Mouse (Mus musculus) myocyte (in vitro differentiated cells): ENCODE data around the gene F13a1. TPM values are rescaled to one million over a fixed set of nuclear protein-coding genes. Genes with fewer than 3 reads are reported as not detected.

Experiments used
- H3K27me3 ChIP-seq: one replicate; pipeline ENCODE4 v1.6.1; 2011; ENCODE audit not compliant: control insufficient read depth, insufficient read depth, insufficient read length
- H3K36me3 ChIP-seq: one replicate; pipeline ENCODE4 v1.6.1; 2011; ENCODE audit not compliant: control insufficient read depth, insufficient read depth
- H3K4me2 ChIP-seq: one replicate; pipeline ENCODE4 v1.6.1; 2011; ENCODE audit warnings: low read depth, control low read depth
- H3K4me3 ChIP-seq: one replicate; pipeline ENCODE4 v1.5.1; 2011; ENCODE audit warnings: mild to moderate bottlenecking, control low read depth, moderate library complexity
- H3K79me2 ChIP-seq: one replicate; pipeline ENCODE4 v1.6.1; 2011; ENCODE audit not compliant: control insufficient read depth, insufficient read depth
- H3ac ChIP-seq: one replicate; pipeline ENCODE4 v1.6.1; 2011; ENCODE audit not compliant: control insufficient read depth, insufficient read length
- CEBPB ChIP-seq: IDR thresholded peaks from 2 replicates; pipeline ENCODE4 v1.6.1; 2011; ENCODE audit warnings: mild to moderate bottlenecking, moderate library complexity; ENCODE audit not compliant: poor library complexity, insufficient read depth, severe bottlenecking
- E2F4 ChIP-seq: IDR thresholded peaks from one replicate; pipeline ENCODE4 v1.6.1; 2011; ENCODE audit warnings: mild to moderate bottlenecking, control low read depth, moderate library complexity; ENCODE audit not compliant: insufficient read depth
- MAX ChIP-seq: IDR thresholded peaks from one replicate; pipeline ENCODE4 v1.6.1; 2011; ENCODE audit warnings: low read depth, mild to moderate bottlenecking, control low read depth
- MYOD1 ChIP-seq, 3 experiments: IDR thresholded peaks; one replicate each; pipeline ENCODE4 v1.6.1; 2011; ENCODE audit warnings: control low read depth in 2 of 3, low read depth in 2 of 3, mild to moderate bottlenecking in 2 of 3, moderate library complexity in 1 of 3; ENCODE audit not compliant: insufficient read length in 2 of 3, control insufficient read depth in 1 of 3
- MYOG ChIP-seq, 3 experiments: IDR thresholded peaks; one replicate each; pipeline ENCODE4 v1.6.1; 2011; ENCODE audit warnings: control low read depth in 2 of 3, low read depth in 2 of 3, mild to moderate bottlenecking in 2 of 3; ENCODE audit not compliant: insufficient read length in 2 of 3, control insufficient read depth in 1 of 3, insufficient read depth in 1 of 3
- POLR2A ChIP-seq: IDR thresholded peaks from one replicate; pipeline ENCODE4 v1.6.1; 2011; ENCODE audit warnings: low read depth, mild to moderate bottlenecking, control low read depth, moderate library complexity; ENCODE audit not compliant: insufficient read length
- POLR2AphosphoS2 ChIP-seq: IDR thresholded peaks from one replicate; pipeline ENCODE4 v1.6.1; 2011; ENCODE audit warnings: low read depth, control low read depth; ENCODE audit not compliant: insufficient read length
- REST ChIP-seq: IDR thresholded peaks from one replicate; pipeline ENCODE4 v1.6.1; 2011; ENCODE audit warnings: mild to moderate bottlenecking, control low read depth, moderate library complexity; ENCODE audit not compliant: insufficient read depth, insufficient read length
- SRF ChIP-seq: IDR thresholded peaks from one replicate; pipeline ENCODE4 v1.6.1; 2011; ENCODE audit warnings: low read depth; ENCODE audit not compliant: control insufficient read depth, insufficient read length
- TCF12 ChIP-seq: IDR thresholded peaks from one replicate; pipeline ENCODE4 v1.6.1; 2011; ENCODE audit warnings: mild to moderate bottlenecking, control low read depth; ENCODE audit not compliant: poor library complexity, insufficient read depth, severe bottlenecking
- TCF3 ChIP-seq: IDR thresholded peaks from one replicate; pipeline ENCODE4 v1.6.1; 2011; ENCODE audit warnings: low read depth, control low read depth; ENCODE audit not compliant: insufficient read length
- USF1 ChIP-seq: IDR thresholded peaks from one replicate; pipeline ENCODE4 v1.6.1; 2011; ENCODE audit warnings: low read depth, mild to moderate bottlenecking, control low read depth, moderate library complexity
- polyA plus RNA-seq: library from polyadenylated mRNA; unstranded; fragments of >200 nt; fragmentation: generic; extraction: Trizol; gene quantifications from one replicate; pipeline ENCODE4 v1.2.1, GENCODE M21; 2012; ENCODE audit warnings: missing spikeins

Gene F13a1
- polyA plus RNA-seq, 1 experiment: 0.22 TPM

GRCm38 (mm10) chr13:36932066-36932465 lies 118.0 kb downstream of the F13a1 start:
- no peaks in the 10 kb centered on the region for H3K79me2 ChIP-seq
- no peak overlapping the region for H3K4me3 ChIP-seq
- H3K36me3 ChIP-seq: no peaks in the 10 kb centered on the region
- no peak overlapping the region for H3ac ChIP-seq
- H3K27me3 ChIP-seq: no peaks in the 10 kb centered on the region
- no peak overlapping the region for H3K4me2 ChIP-seq
- TF ChIP-seq POLR2AphosphoS2 (no peak), TCF12 (no peak), MYOD1 (IDR thresholded peaks at IDR 0.05; ENCODE audit: control insufficient read depth in 1 of 3, insufficient read length in 2 of 3, low read depth in 2 of 3) (no peak), USF1 (no peak), CEBPB (no peak), REST (no peak), MAX (no peak), E2F4 (no peak)

GRCm38 (mm10) chr13:36919737-36920136 lies 130.3 kb downstream of the F13a1 start:
- H3K4me3 ChIP-seq: no peak overlapping the region
- H3ac ChIP-seq: no peak overlapping the region
- H3K27me3 ChIP-seq: no peaks in the 10 kb centered on the region
- no peak overlapping the region for H3K4me2 ChIP-seq
- H3K36me3 ChIP-seq: no peaks in the 10 kb centered on the region
- H3K79me2 ChIP-seq: no peaks in the 10 kb centered on the region
- TF ChIP-seq MAX (no peak), E2F4 (no peak), TCF12 (no peak), POLR2AphosphoS2 (no peak), USF1 (no peak), SRF (no peak)

- no peak overlapping the region for H3K4me3 ChIP-seq
- TF ChIP-seq SRF (no peak), POLR2AphosphoS2 (no peak), E2F4 (no peak), USF1 (no peak), MAX (no peak), TCF3 (no peak), REST (no peak), MYOD1 (IDR thresholded peaks at IDR 0.05; ENCODE audit: control insufficient read depth in 1 of 3, insufficient read length in 2 of 3, low read depth in 2 of 3) (no peak), POLR2A (no peak), CEBPB (no peak), TCF12 (no peak), MYOG (IDR thresholded peaks at IDR 0.05; ENCODE audit: control insufficient read depth in 1 of 3, insufficient read depth in 1 of 3, insufficient read length in 2 of 3, low read depth in 2 of 3) (no peak)
- no peak overlapping the region for H3ac ChIP-seq
- peaks cover 5% of the 10 kb centered on the region for H3K27me3 ChIP-seq
- H3K4me2 ChIP-seq: no peak overlapping the region
- no peaks in the 10 kb centered on the region for H3K79me2 ChIP-seq
- H3K36me3 ChIP-seq: no peaks in the 10 kb centered on the region
Observed at GRCm38 (mm10) chr13:36903885-36904284, 146.2 kb downstream of the F13a1 start.

- TF ChIP-seq MYOD1 (IDR thresholded peaks at IDR 0.05; ENCODE audit: control insufficient read depth in 1 of 3, insufficient read length in 2 of 3, low read depth in 2 of 3) (no peak), MAX (no peak), SRF (no peak), TCF12 (no peak), MYOG (IDR thresholded peaks at IDR 0.05; ENCODE audit: control insufficient read depth in 1 of 3, insufficient read depth in 1 of 3, insufficient read length in 2 of 3, low read depth in 2 of 3) (no peak), REST (no peak), E2F4 (no peak)
- Histone ChIP-seq H3K36me3 (no peaks in the 10 kb centered on the region), H3K27me3 (peaks cover 5% of the 10 kb centered on the region), H3K4me2 (no peak overlapping the region), H3K4me3 (no peak overlapping the region), H3ac (no peak overlapping the region), H3K79me2 (no peaks in the 10 kb centered on the region)
Observed at GRCm38 (mm10) chr13:36903447-36903846, 146.6 kb downstream of the F13a1 start.

GRCm38 (mm10) chr13:36901603-36902002 lies 148.4 kb downstream of the F13a1 start:
- Histone ChIP-seq H3K36me3 (no peaks in the 10 kb centered on the region), H3ac (no peak overlapping the region), H3K27me3 (peaks cover 5% of the 10 kb centered on the region), H3K4me3 (no peak overlapping the region), H3K4me2 (peak overlapping the region; percentile 28), H3K79me2 (no peaks in the 10 kb centered on the region)
- TF ChIP-seq E2F4: no peak
- TF ChIP-seq TCF3: no peak
- TF ChIP-seq USF1: no peak
- TF ChIP-seq SRF: no peak
- no peak for TF ChIP-seq POLR2AphosphoS2
- TF ChIP-seq MYOG (IDR thresholded peaks at IDR 0.05; ENCODE audit: control insufficient read depth in 1 of 3, insufficient read depth in 1 of 3, insufficient read length in 2 of 3, low read depth in 2 of 3): no peak
- TF ChIP-seq MYOD1 (IDR thresholded peaks at IDR 0.05; ENCODE audit: control insufficient read depth in 1 of 3, insufficient read length in 2 of 3, low read depth in 2 of 3): no peak
- no peak for TF ChIP-seq POLR2A
- TF ChIP-seq MAX: no peak
- TF ChIP-seq REST: no peak
